Mouse (Mus musculus) embryonic facial prominence, embryonic 14.5 days (tissue): ENCODE measurements around the gene Pla2g4e. TPM values are rescaled to one million over a fixed set of nuclear protein-coding genes. Genes with fewer than 3 reads are reported as not detected.
A peak's percentile ranks its signal among the peaks of the same experiment; 100 is the strongest.

Experiments used
- ATAC-seq: fragments of 200-750 bp; cut with Nextera tagmentation; 2 replicates; pipeline ENCODE4 v1.8.0; 2017; ENCODE audit warnings: low read depth, moderate number of reproducible peaks, moderate TSS enrichment
- DNase-seq: peaks from one replicate; pipeline ENCODE4 v3.0.0-alpha.2; 2015; ENCODE audit warnings: low spot score
- H3K27ac ChIP-seq: fragments of 300-500 bp; sonication (generic); replicated peaks from 2 replicates; pipeline ENCODE4 v1.5.1; 2014; ENCODE audit warnings: low read depth, mild to moderate bottlenecking, low read length, moderate library complexity
- H3K27me3 ChIP-seq: fragments of 300-500 bp; sonication (generic); replicated peaks from 2 replicates; pipeline ENCODE4 v1.6.1; 2014; ENCODE audit warnings: low read length; ENCODE audit not compliant: control insufficient read depth, insufficient read depth
- H3K36me3 ChIP-seq: fragments of 300-500 bp; sonication (generic); 2 replicates; pipeline ENCODE4 v1.6.1; 2014; ENCODE audit warnings: low read length, mixed read lengths; ENCODE audit not compliant: control insufficient read depth, insufficient read depth
- H3K4me1 ChIP-seq: fragments of 300-500 bp; sonication (generic); 2 replicates; pipeline ENCODE4 v1.6.1; 2014; ENCODE audit warnings: antibody characterized with exemption, low read length; ENCODE audit not compliant: control insufficient read depth, insufficient read depth
- H3K4me2 ChIP-seq: fragments of 300-500 bp; sonication (generic); 2 replicates; pipeline ENCODE4 v1.6.1; 2014; ENCODE audit warnings: low read depth, mild to moderate bottlenecking, low read length, moderate library complexity, mixed read lengths
- H3K4me3 ChIP-seq: fragments of 300-500 bp; sonication (generic); 2 replicates; pipeline ENCODE4 v1.5.1; 2014; ENCODE audit warnings: low read depth, mild to moderate bottlenecking, low read length
- H3K9ac ChIP-seq: fragments of 300-500 bp; sonication (generic); 2 replicates; pipeline ENCODE4 v1.6.1; 2014; ENCODE audit warnings: low read depth, mild to moderate bottlenecking, low read length, moderate library complexity, mixed read lengths
- H3K9me3 ChIP-seq: fragments of 300-500 bp; sonication (generic); 2 replicates; pipeline ENCODE4 v1.6.1; 2016; ENCODE audit warnings: low read length; ENCODE audit not compliant: control insufficient read depth
- WGBS: fragments of 180-500 bp; shearing (Covaris S2); extraction: QIAGEN DNeasy Blood & Tissue Kit; methylation state at CpG from one replicate; pipeline ENCODE4 v1.1.7; 2014; 5-methylcytosine and 5-hydroxymethylcytosine counted together
- polyA plus RNA-seq: library from polyadenylated mRNA; unstranded; fragments of >200 nt; fragmentation: Nextera tagmentation; extraction: Ambion mirVana; gene quantifications from 2 replicates; pipeline ENCODE4 v1.2.1, GENCODE M21; 2014

The Pla2g4e gene
- 0.71 and 0.77 TPM in 2 replicates for polyA plus RNA-seq

DNA sequence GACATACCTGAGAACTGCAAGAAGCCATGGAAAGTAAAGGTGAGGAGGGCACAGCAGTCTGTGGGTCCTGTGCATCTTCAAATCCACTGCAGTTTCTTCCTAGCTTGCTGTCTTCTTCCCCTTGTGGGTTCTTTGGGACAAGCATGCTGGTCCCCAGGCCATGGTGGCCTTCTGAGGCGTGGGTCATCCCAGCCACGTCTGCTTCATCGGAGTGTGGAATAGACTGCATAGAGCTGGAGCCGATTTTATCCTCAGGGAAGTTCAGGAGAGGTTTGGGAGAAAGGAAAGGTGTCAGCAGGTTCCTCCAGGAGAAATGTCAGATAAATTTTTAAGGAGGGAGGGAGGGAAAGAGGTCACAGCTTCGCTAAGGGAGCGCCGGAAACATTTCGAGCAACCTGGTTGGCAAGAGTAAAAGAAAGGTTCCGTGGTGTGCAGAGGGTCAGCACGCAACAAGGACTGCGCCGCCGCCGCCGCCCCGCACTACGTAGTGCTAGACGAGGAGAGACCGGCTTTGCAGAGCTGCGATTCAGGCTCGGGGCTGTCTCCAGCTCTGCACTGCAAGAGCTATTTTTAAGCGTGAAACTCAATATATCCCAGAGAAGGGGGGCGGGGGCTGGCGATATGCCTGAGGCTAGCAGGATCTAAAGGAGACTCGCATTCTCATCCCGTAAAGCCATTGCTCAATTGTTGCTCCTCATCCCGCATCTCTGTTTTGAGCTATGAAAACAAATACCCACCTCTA, at the start of gene Pla2g4e:
Gene Pla2g4e (minus strand): TSS at position 657 of the 742 bp plus-strand sequence.
- H3K36me3 ChIP-seq = no peaks in the 10 kb centered on the region
- no peaks in the 10 kb centered on the region for H3K27me3 ChIP-seq
- DNase-seq (peak; percentile 88), ATAC-seq (peak; percentile 88)
- H3K9me3 ChIP-seq = no peaks in the 10 kb centered on the region
- peaks cover 7% of the 10 kb centered on the region; the same call in 1 of the 2 replicates for H3K4me1 ChIP-seq
- H3K27ac ChIP-seq = no peak within 1 kb of the TSS
- peak within 1 kb of the TSS; percentile 67 for H3K4me2 ChIP-seq
- H3K4me3 ChIP-seq = peak within 1 kb of the TSS; percentile 39
- peak within 1 kb of the TSS; percentile 45 for H3K9ac ChIP-seq
- 4% methylated on average over 27 of the region's 27 CpGs for WGBS

DNA sequence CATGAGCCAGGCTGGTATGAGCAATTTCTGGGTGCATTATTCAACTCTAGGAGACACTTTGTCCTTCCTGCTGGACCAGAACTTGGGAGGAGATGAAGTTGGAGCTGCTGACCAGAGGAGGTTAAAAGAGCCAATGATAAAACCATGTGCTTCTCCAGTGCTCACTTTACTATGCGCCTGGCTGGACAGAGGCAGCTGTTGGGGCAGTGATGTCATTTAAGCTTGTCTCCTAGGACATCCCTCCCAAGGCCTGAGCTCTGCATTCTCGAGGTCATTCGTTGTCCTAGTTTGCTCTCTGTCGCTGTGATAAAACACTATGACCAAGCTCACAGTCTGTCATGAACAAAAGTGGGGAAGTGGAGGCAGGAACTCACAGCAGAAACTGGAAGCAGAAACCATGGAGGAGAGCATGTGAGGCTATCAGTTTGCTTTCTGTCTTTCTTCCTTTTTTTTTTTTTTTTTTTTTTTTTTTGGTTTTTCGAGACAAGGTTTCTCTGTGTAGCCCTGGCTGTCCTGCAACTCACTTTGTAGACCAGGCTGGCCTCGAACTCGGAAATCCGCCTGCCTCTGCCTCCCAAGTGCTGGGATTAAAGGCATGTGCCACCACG, 46.4 kb upstream of the Pla2g4e start:
- no peaks in the 10 kb centered on the region for H3K27me3 ChIP-seq
- 89% methylated on average over 8 of the region's 9 CpGs for WGBS
- no peak overlapping the region for H3K27ac ChIP-seq
- H3K9me3 ChIP-seq = no peaks in the 10 kb centered on the region
- H3K4me1 ChIP-seq = no peaks in the 10 kb centered on the region
- ATAC-seq (no peak), DNase-seq (no peak)
- no peak overlapping the region for H3K4me3 ChIP-seq
- H3K4me2 ChIP-seq = no peak overlapping the region
- no peak overlapping the region for H3K9ac ChIP-seq
- H3K36me3 ChIP-seq = no peaks in the 10 kb centered on the region

DNA sequence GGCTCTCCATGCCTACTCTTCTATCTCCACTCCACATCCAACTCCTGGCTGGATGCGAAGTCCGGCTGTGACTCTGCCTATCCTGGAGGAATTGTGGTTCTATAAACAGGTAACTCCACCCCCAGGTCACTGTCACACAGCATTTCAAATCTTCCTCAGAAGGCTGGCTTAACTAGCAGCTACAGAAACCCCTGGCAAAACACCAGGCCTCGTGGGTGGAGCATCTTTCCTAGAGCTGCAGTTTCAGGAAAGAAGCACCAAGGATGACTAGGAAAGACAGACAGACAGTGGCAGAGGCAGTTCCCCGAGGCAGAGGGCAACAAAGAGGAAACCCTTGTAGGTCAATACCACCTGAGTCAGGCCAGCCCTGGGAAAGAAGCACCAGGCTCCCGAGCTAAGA, 43.9 kb upstream of the Pla2g4e start, which contains the start of gene Pla2g4d:
Gene Pla2g4d (minus strand): TSS at position 203 of the 400 bp plus-strand sequence.
- WGBS = 68% methylated on average over 5 of the region's 5 CpGs
- no peak for ATAC-seq

DNA sequence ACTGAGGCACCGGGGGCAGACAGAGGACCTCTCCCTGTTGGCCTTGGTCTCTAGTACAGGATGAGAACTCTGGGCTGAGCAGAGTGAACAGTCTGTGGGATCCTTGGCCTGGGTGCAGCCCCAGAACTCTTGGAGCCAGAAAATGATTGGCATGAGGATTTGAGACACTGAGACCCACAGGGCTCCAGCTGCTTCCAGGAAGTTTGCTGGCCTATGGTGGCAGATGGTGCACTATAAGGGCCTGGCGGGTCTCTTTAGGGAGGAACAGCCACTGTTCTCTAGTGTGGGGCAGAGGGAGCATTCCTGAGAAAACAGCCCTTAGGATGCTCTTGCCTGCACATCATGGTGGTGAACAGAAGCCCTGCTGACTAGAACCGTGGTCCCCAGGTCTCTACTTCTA, 43.3 kb upstream of the Pla2g4e start:
- Histone ChIP-seq H3K36me3 (no peaks in the 10 kb centered on the region), H3K4me3 (no peak overlapping the region), H3K27me3 (no peaks in the 10 kb centered on the region), H3K9me3 (no peaks in the 10 kb centered on the region), H3K4me1 (no peaks in the 10 kb centered on the region), H3K4me2 (no peak overlapping the region), H3K9ac (no peak overlapping the region), H3K27ac (no peak overlapping the region)
- WGBS = 97% methylated on average over 2 of the region's 3 CpGs
- ATAC-seq (no peak), DNase-seq (no peak)

More for the DNA sequence above, 43.9 kb upstream of the Pla2g4e start, which contains the start of gene Pla2g4d:
- H3K4me2 ChIP-seq = no peak within 1 kb of the TSS
- H3K4me3 ChIP-seq = no peak within 1 kb of the TSS
- H3K27me3 ChIP-seq = no peaks in the 10 kb centered on the region
- no peak for DNase-seq
- H3K27ac ChIP-seq = no peak within 1 kb of the TSS
- no peaks in the 10 kb centered on the region for H3K4me1 ChIP-seq
- H3K36me3 ChIP-seq = no peaks in the 10 kb centered on the region
- H3K9ac ChIP-seq = no peak within 1 kb of the TSS
- H3K9me3 ChIP-seq = no peaks in the 10 kb centered on the region

DNA sequence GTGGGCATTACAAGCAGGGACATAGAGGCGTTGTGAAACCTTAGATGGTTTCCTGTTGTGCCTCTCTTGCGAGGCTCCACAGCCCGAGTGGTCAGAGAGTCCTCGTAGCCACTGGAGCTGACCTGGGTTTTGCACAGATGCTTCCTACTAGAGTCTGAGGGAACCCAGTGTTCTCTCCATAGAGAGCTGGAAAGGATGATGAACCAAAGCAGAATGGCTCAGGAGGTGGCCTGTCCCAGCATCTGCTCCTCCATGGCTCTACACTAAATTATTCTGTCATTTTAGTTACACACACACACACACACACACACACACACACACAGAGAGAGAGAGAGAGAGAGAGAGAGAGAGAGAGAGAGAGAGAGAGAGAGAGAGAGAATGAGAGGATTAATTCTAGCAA, 40.5 kb upstream of the Pla2g4e start:
- Histone ChIP-seq H3K27me3 (no peaks in the 10 kb centered on the region), H3K36me3 (no peaks in the 10 kb centered on the region), H3K4me3 (no peak overlapping the region), H3K9ac (no peak overlapping the region), H3K9me3 (no peaks in the 10 kb centered on the region), H3K4me2 (no peak overlapping the region), H3K4me1 (no peaks in the 10 kb centered on the region), H3K27ac (no peak overlapping the region)
- no peak for DNase-seq
- no peak for ATAC-seq
- 58% methylated on average over 4 of the region's 4 CpGs for WGBS

DNA sequence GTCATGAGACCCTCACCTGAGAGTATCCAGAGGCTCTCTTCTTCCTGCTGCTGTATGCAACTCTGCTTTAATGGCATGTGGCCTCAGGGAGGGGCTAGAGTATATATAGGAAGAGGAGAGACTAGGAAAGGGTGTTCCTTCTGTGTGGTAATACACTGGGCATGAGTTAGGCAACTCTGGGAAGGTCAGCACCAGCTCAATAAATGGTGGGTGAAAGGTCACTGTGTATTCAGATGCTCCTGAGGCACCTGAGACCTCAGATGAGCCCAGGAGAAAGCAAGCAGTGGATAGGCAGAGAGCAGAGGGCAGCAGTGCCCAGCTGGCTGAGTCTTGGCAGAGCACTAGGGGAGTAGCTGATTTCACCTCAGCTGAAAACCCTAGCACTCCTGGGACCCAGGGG, 39.6 kb upstream of the Pla2g4e start:
- no peaks in the 10 kb centered on the region for H3K27me3 ChIP-seq
- no peak overlapping the region for H3K4me3 ChIP-seq
- no peaks in the 10 kb centered on the region for H3K36me3 ChIP-seq
- ATAC-seq (peak; percentile 18; the same call in 1 of the 2 replicates), DNase-seq (no peak)
- H3K4me2 ChIP-seq = no peak overlapping the region
- no peak overlapping the region for H3K9ac ChIP-seq
- no peaks in the 10 kb centered on the region for H3K9me3 ChIP-seq
- H3K4me1 ChIP-seq = no peaks in the 10 kb centered on the region
- H3K27ac ChIP-seq = no peak overlapping the region

DNA sequence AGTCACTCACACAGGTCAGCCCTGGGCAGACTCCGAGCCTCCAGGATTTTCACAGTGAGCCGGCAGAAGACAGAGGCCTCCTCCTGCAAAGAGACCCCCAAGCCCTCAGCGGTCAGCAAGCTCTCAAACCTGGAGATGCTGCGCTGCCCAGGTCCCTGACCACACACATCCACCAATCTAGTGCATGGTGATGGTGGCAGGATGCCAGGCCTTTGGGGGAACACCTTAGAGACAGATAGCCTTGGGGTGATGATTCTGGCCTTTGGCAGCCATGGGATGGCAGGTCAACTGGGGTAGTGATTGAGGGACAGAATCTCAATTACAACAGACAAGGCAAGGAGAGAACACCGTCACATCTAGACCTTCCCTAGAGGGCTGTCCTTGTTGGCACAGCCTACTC, 39.0 kb upstream of the Pla2g4e start:
- no peak overlapping the region for H3K27ac ChIP-seq
- H3K4me1 ChIP-seq = no peaks in the 10 kb centered on the region
- no peaks in the 10 kb centered on the region for H3K36me3 ChIP-seq
- DNase-seq (no peak), ATAC-seq (no peak)
- no peak overlapping the region for H3K9ac ChIP-seq
- WGBS = 71% methylated on average over 5 of the region's 5 CpGs
- H3K4me2 ChIP-seq = no peak overlapping the region
- H3K9me3 ChIP-seq = no peaks in the 10 kb centered on the region
- H3K27me3 ChIP-seq = no peaks in the 10 kb centered on the region
- no peak overlapping the region for H3K4me3 ChIP-seq

DNA sequence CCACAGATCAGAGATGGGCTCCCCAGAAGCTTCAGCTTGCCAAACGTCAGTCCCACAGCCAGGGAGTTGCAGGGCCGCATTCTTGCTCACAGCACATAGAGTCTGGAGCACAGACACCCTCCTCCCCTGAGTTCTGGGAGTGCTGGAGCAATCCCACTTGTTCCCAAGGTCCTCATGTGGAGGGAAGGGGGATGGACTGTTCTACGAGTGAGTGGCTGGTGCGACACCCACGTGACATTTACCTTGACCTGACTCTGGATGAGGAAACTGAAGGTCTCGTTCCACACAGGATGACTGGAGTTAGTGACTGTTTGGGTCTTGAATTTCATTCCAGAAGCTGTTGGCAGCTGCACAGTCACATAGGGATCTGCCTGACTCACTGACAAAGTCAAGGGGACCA, 38.4 kb upstream of the Pla2g4e start:
- peak; percentile 39 for DNase-seq
- no peak for ATAC-seq
- no peaks in the 10 kb centered on the region for H3K4me1 ChIP-seq
- H3K36me3 ChIP-seq = no peaks in the 10 kb centered on the region
- H3K9me3 ChIP-seq = no peaks in the 10 kb centered on the region
- H3K4me3 ChIP-seq = no peak overlapping the region
- no peak overlapping the region for H3K27ac ChIP-seq
- no peak overlapping the region for H3K4me2 ChIP-seq
- H3K9ac ChIP-seq = no peak overlapping the region
- H3K27me3 ChIP-seq = no peaks in the 10 kb centered on the region
- 27% methylated on average over 6 of the region's 6 CpGs for WGBS

DNA sequence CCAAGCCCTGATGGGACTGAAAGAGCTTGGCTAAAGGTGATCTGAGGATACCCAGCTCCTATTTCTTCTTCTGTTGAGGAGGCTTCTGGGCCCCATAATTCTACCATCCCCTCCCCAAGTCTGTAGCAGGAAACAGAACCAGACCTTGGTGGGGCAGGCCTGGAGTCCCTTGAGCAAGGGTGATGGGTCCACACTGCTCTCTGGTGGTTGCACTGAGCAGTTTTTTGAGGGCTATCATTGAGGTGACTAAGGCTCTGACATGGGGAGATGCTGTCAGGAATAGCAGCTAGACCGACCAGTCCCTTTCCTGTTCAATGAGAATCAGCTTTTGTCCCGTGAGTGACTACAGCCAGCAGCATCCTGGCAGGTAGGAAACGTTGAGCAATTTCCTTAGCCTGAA, 36.1 kb upstream of the Pla2g4e start:
- Histone ChIP-seq H3K27ac (no peak overlapping the region), H3K9me3 (no peaks in the 10 kb centered on the region), H3K36me3 (no peaks in the 10 kb centered on the region), H3K4me3 (no peak overlapping the region), H3K27me3 (no peaks in the 10 kb centered on the region), H3K9ac (no peak overlapping the region), H3K4me2 (no peak overlapping the region), H3K4me1 (no peaks in the 10 kb centered on the region)
- no peak for ATAC-seq
- DNase-seq = no peak
- 56% methylated on average over 3 of the region's 3 CpGs for WGBS
